Mouse (Mus musculus): Measurements from ENCODE around the gene Chodl. TPM values are rescaled to one million over a fixed set of nuclear protein-coding genes. Genes with fewer than 3 reads are reported as not detected.

Gene Chodl
- polyA plus RNA-seq (2012; rRNA removed): 0.03 and 0.08 TPM in 2 replicates

DNA sequence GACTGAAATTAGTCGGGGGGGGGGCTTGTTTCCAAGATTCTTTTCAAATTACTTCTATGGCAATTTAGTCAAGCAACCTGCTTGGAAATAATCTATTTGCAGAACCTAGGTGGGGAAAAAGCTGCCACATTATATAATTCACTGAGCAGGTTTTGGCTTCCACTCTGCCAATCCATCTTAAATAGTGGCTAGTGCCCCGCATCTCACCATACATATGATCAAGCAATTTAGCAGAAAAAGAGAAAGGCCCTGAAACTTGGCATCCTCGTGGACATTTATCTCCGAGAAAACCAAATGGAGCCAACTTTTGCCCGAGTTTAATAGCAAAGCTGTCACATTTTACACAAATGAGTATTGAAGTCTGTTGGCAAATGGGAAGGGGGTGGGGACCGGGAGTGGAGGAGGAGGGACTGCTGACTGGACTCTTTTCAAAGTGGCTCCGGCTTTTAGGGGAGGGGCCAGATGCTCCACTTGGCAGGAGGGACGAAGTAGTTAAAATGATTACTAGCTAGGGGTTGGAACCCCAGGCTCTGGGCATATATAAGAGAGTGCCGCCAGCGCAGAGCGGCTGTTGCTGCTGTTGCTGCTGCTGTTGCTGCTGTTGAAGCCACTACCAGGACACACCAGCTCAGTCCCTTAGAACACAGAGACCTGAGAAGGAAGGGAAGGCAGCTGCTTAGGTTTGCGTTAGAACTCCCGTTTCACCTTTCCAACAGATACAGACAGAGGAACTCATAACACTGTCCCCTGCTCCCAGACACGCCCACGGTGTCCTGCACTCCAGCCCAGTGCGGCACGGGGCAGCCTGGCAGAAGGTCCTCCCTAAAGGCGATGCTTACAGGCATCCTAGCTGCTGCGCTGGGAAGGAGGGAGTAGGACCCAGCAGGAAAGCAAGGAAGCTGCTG, at the start of gene Chodl:
TSS of gene Chodl (plus strand) at position 567 of the 905 bp plus-strand sequence.
- H3K4me3 ChIP-seq (ENCODE audit: insufficient read depth, low read depth, low read length): no peak within 1 kb of the TSS
- H3K27me3 ChIP-seq (replicated peaks; ENCODE audit: control insufficient read depth, insufficient read depth, low read length): no peaks in the 10 kb centered on the region
- TF ChIP-seq POLR2A (IDR thresholded peaks at IDR 0.05; ENCODE audit: low read depth, low read length): no peak
- 10% methylated on average over 19 of the region's 19 CpGs for WGBS
- no peaks in the 10 kb centered on the region for H3K4me1 ChIP-seq (ENCODE audit: control insufficient read depth, insufficient read depth, low read length)
- DNase-seq: peak; percentile 4
- no peak within 1 kb of the TSS for H3K27ac ChIP-seq (ENCODE audit: insufficient read depth, low read depth, low read length)
- H3K36me3 ChIP-seq (ENCODE audit: control insufficient read depth, insufficient read depth, low read length): no peaks in the 10 kb centered on the region

GRCm38 (mm10) chr16:78922644-78923043, 8.1 kb upstream of the Chodl start:
- Histone ChIP-seq H3K36me3 (ENCODE audit: control insufficient read depth, insufficient read depth, low read length) (no peaks in the 10 kb centered on the region), H3K4me3 (ENCODE audit: insufficient read depth, low read depth, low read length) (no peak overlapping the region), H3K27ac (ENCODE audit: insufficient read depth, low read depth, low read length) (no peak overlapping the region), H3K27me3 (replicated peaks; ENCODE audit: control insufficient read depth, insufficient read depth, low read length) (no peaks in the 10 kb centered on the region), H3K4me1 (ENCODE audit: control insufficient read depth, insufficient read depth, low read length) (no peaks in the 10 kb centered on the region)
- DNase-seq: no peak
- TF ChIP-seq POLR2A (IDR thresholded peaks at IDR 0.05; ENCODE audit: low read depth, low read length) (no peak), CTCF (conservative IDR thresholded peaks at IDR 0.05; ENCODE audit: insufficient read depth, insufficient read length, low read depth, low read length) (no peak)
- 51% methylated on average over 5 of the region's 5 CpGs for WGBS

DNA sequence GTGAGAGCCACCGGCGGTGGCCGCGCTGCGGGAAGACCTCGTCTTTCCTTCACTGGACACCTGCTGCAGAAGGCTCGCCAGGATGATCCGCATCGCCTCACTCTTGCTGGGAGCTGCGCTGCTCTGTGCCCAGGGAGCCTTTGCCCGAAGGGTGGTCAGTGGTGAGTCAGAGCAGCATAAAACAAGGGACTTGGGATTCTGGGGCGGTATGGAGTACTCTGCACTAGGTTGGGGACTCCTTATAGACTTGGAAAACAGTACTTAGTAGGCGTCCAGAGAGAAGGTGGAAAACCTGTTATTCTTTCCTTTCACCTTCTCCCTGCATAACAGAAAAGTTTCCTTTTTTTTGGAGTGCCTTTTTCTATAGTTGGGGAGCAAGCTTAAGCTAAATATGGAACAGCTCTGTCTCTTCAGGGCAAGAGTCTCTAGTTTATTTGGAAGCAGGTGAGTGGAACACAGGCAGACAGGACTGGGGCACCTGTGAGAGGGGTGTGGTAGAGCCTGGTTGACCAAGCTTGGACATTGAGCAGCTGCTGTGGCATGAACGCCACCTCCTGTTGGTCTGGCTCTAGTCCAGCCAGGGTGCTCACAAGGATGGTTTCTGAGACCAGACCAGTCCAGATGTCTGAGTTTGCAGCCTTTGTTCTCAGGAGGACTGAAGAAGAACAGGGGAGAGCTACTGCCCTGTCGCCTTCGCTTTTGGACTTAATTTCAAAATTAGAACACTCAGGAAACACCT, 708 bp downstream of the Chodl start:
- DNase-seq: no peak

GRCm38 (mm10) chr16:78934298-78934697, 3.5 kb downstream of the Chodl start:
- no peaks in the 10 kb centered on the region for H3K4me1 ChIP-seq (ENCODE audit: control insufficient read depth, insufficient read depth, low read length)
- H3K36me3 ChIP-seq (ENCODE audit: control insufficient read depth, insufficient read depth, low read length): no peaks in the 10 kb centered on the region
- 95% methylated on average over 2 of the region's 2 CpGs for WGBS
- H3K27ac ChIP-seq (ENCODE audit: insufficient read depth, low read depth, low read length): no peak overlapping the region
- DNase-seq: no peak
- TF ChIP-seq CTCF (conservative IDR thresholded peaks at IDR 0.05; ENCODE audit: insufficient read depth, insufficient read length, low read depth, low read length) (no peak), POLR2A (IDR thresholded peaks at IDR 0.05; ENCODE audit: low read depth, low read length) (no peak)
- H3K27me3 ChIP-seq (replicated peaks; ENCODE audit: control insufficient read depth, insufficient read depth, low read length): no peaks in the 10 kb centered on the region
- H3K4me3 ChIP-seq (ENCODE audit: insufficient read depth, low read depth, low read length): no peak overlapping the region

More for the DNA sequence above, 708 bp downstream of the Chodl start:
- no peak overlapping the region for H3K4me3 ChIP-seq (ENCODE audit: insufficient read depth, low read depth, low read length)
- 11% methylated on average over 16 of the region's 16 CpGs for WGBS
- TF ChIP-seq POLR2A (IDR thresholded peaks at IDR 0.05; ENCODE audit: low read depth, low read length): no peak
- no peak for TF ChIP-seq CTCF (conservative IDR thresholded peaks at IDR 0.05; ENCODE audit: insufficient read depth, insufficient read length, low read depth, low read length)
- no peak overlapping the region for H3K27ac ChIP-seq (ENCODE audit: insufficient read depth, low read depth, low read length)
- no peaks in the 10 kb centered on the region for H3K27me3 ChIP-seq (replicated peaks; ENCODE audit: control insufficient read depth, insufficient read depth, low read length)
- no peaks in the 10 kb centered on the region for H3K36me3 ChIP-seq (ENCODE audit: control insufficient read depth, insufficient read depth, low read length)
- no peaks in the 10 kb centered on the region for H3K4me1 ChIP-seq (ENCODE audit: control insufficient read depth, insufficient read depth, low read length)

GRCm38 (mm10) chr16:78937755-78938154, 7.0 kb downstream of the Chodl start:
- no peak for DNase-seq
- 47% methylated on average over 8 of the region's 8 CpGs for WGBS
- H3K4me1 ChIP-seq (ENCODE audit: control insufficient read depth, insufficient read depth, low read length): no peaks in the 10 kb centered on the region
- H3K36me3 ChIP-seq (ENCODE audit: control insufficient read depth, insufficient read depth, low read length): no peaks in the 10 kb centered on the region
- no peak overlapping the region for H3K4me3 ChIP-seq (ENCODE audit: insufficient read depth, low read depth, low read length)
- H3K27ac ChIP-seq (ENCODE audit: insufficient read depth, low read depth, low read length): no peak overlapping the region
- H3K27me3 ChIP-seq (replicated peaks; ENCODE audit: control insufficient read depth, insufficient read depth, low read length): no peaks in the 10 kb centered on the region
- TF ChIP-seq CTCF (conservative IDR thresholded peaks at IDR 0.05; ENCODE audit: insufficient read depth, insufficient read length, low read depth, low read length): no peak
- no peak for TF ChIP-seq POLR2A (IDR thresholded peaks at IDR 0.05; ENCODE audit: low read depth, low read length)

GRCm38 (mm10) chr16:78950359-78950758, 19.6 kb downstream of the Chodl start:
- no peak for DNase-seq

DNA sequence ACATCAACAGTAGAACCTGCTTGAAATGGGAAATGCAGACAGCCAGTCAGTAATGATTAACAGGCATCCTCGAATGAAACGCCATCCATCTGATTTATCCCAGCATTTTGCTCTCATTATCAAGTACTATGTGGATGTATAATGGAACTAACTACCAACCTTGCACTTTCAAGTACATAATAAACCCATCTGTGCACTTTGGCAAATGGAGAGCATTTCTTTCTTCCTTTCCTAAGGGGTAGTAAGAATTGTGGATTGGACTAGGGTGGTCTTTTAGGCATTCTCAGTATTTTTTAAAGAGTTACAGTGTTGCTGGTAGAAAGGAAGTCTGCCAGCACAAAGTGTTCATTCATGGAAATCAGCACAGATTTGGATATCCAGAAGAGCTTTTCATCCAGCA, 26.7 kb downstream of the Chodl start:
- Histone ChIP-seq H3K4me1 (ENCODE audit: control insufficient read depth, insufficient read depth, low read length) (no peaks in the 10 kb centered on the region), H3K36me3 (ENCODE audit: control insufficient read depth, insufficient read depth, low read length) (no peaks in the 10 kb centered on the region), H3K27ac (ENCODE audit: insufficient read depth, low read depth, low read length) (no peak overlapping the region), H3K27me3 (replicated peaks; ENCODE audit: control insufficient read depth, insufficient read depth, low read length) (no peaks in the 10 kb centered on the region), H3K4me3 (ENCODE audit: insufficient read depth, low read depth, low read length) (no peak overlapping the region)
- WGBS: 40% methylated on average over 2 of the region's 2 CpGs
- no peak for DNase-seq
- TF ChIP-seq POLR2A (IDR thresholded peaks at IDR 0.05; ENCODE audit: low read depth, low read length) (no peak), CTCF (conservative IDR thresholded peaks at IDR 0.05; ENCODE audit: insufficient read depth, insufficient read length, low read depth, low read length) (no peak)

More at GRCm38 (mm10) chr16:78950359-78950758, 19.6 kb downstream of the Chodl start:
- no peaks in the 10 kb centered on the region for H3K36me3 ChIP-seq (ENCODE audit: control insufficient read depth, insufficient read depth, low read length)
- H3K4me1 ChIP-seq (ENCODE audit: control insufficient read depth, insufficient read depth, low read length): no peaks in the 10 kb centered on the region
- no peak overlapping the region for H3K4me3 ChIP-seq (ENCODE audit: insufficient read depth, low read depth, low read length)
- H3K27me3 ChIP-seq (replicated peaks; ENCODE audit: control insufficient read depth, insufficient read depth, low read length): no peaks in the 10 kb centered on the region
- WGBS: 70% methylated on average over 4 of the region's 4 CpGs
- TF ChIP-seq POLR2A (IDR thresholded peaks at IDR 0.05; ENCODE audit: low read depth, low read length) (no peak), CTCF (conservative IDR thresholded peaks at IDR 0.05; ENCODE audit: insufficient read depth, insufficient read length, low read depth, low read length) (no peak)
- H3K27ac ChIP-seq (ENCODE audit: insufficient read depth, low read depth, low read length): no peak overlapping the region
